Mouse (Mus musculus) hindbrain, embryonic 13.5 days (tissue): ENCODE measurements around the gene Tspear. TPM values are rescaled to one million over a fixed set of nuclear protein-coding genes. Genes with fewer than 3 reads are reported as not detected.
A peak's percentile ranks its signal among the peaks of the same experiment; 100 is the strongest.

Source experiments
- microRNA counts: library from miRNA; unstranded; fragments of <30 nt; microRNA quantifications from one replicate; lab custom pipeline; 2016
- microRNA-seq: library from miRNA; unstranded; fragments of <30 nt; microRNA quantifications from one replicate; pipeline ENCODE4, GENCODE M21; 2016
- polyA plus RNA-seq: library from polyadenylated mRNA; unstranded; fragments of >200 nt; fragmentation: Nextera tagmentation; extraction: Ambion mirVana; gene quantifications from 2 replicates; pipeline ENCODE4 v1.2.1, GENCODE M21; 2015

Tspear gene
- polyA plus RNA-seq, 1 experiment from 2014 or later, result 0.82 TPM

MicroRNA genes within 50 kb of the gene (microRNA counts, 519-probe panel; counts per million panel counts)
- microRNA mmu-miR-1930 (lab: Ali Mortazavi, UCI), result 51.3 counts per million

Small RNAs within 50 kb of the gene (microRNA-seq; reads per million reads assigned to microRNA genes)
- 10.2 reads per million, percentile 24 among the genes with 10 or more reads in this experiment for gene Mir1930

Other genes starting within 250 kb of the Tspear start
- gene Fam207a, start 170.8 kb upstream of the Tspear start, polyA plus RNA-seq, result 41.2 and 41.8 TPM in 2 replicates
- gene Itgb2, start 156.3 kb upstream of the Tspear start, polyA plus RNA-seq, result 0.67 and 0.90 TPM in 2 replicates
- gene Pttg1ip, start 104.8 kb upstream of the Tspear start, polyA plus RNA-seq, result 69.0 and 71.9 TPM in 2 replicates
- 271 and 274 TPM in 2 replicates for gene Sumo3, start 80.5 kb upstream of the Tspear start, polyA plus RNA-seq
- gene Gm49325, start 80.4 kb upstream of the Tspear start, polyA plus RNA-seq, result 2.1 and 3.4 TPM in 2 replicates
- gene Ube2g2, start 64.3 kb upstream of the Tspear start, polyA plus RNA-seq, result 94.5 and 95.0 TPM in 2 replicates
- not detected in 2 replicates for gene Gm19402, start 4.2 kb downstream of the Tspear start, polyA plus RNA-seq
- gene Gm9508, start 10.7 kb downstream of the Tspear start, polyA plus RNA-seq, result not detected in 2 replicates
- not detected in 2 replicates for gene Gm10272, start 20.1 kb downstream of the Tspear start, polyA plus RNA-seq
- gene Gm10024, start 24.9 kb downstream of the Tspear start, polyA plus RNA-seq, result not detected in 2 replicates
- not detected in 2 replicates for gene Gm10142, start 29.2 kb downstream of the Tspear start, polyA plus RNA-seq
- gene Krtap12-1, start 34.0 kb downstream of the Tspear start, polyA plus RNA-seq, result not detected in 2 replicates
- not detected in 2 replicates for gene Gm10100, start 39.9 kb downstream of the Tspear start, polyA plus RNA-seq
- gene Gm18596, start 56.1 kb downstream of the Tspear start, polyA plus RNA-seq, result not detected in 2 replicates
- not detected in 2 replicates for gene Gm9736, start 64.8 kb downstream of the Tspear start, polyA plus RNA-seq
- gene Gm3233, start 73.1 kb downstream of the Tspear start, polyA plus RNA-seq, result not detected in 2 replicates
- gene Gm3238, start 84.8 kb downstream of the Tspear start, polyA plus RNA-seq, result not detected in 2 replicates
- gene Gm7138, start 90.4 kb downstream of the Tspear start, polyA plus RNA-seq, result not detected in 2 replicates
- gene Gm3250, start 96.0 kb downstream of the Tspear start, polyA plus RNA-seq, result not detected in 2 replicates
- not detected in 2 replicates for gene Gm7137, start 101.6 kb downstream of the Tspear start, polyA plus RNA-seq
- gene Gm9639, start 108.5 kb downstream of the Tspear start, polyA plus RNA-seq, result not detected in 2 replicates
- gene Gm19668, start 112.6 kb downstream of the Tspear start, polyA plus RNA-seq, result not detected in 2 replicates
- gene Gm9507, start 125.3 kb downstream of the Tspear start, polyA plus RNA-seq, result not detected in 2 replicates
- not detected in 2 replicates for gene Gm2696, start 128.1 kb downstream of the Tspear start, polyA plus RNA-seq
- gene Krtap10-4, start 140.5 kb downstream of the Tspear start, polyA plus RNA-seq, result not detected in 2 replicates
- gene Krtap10-10, start 149.4 kb downstream of the Tspear start, polyA plus RNA-seq, result not detected in 2 replicates
- gene Gm36176, start 160.2 kb downstream of the Tspear start, polyA plus RNA-seq, result not detected in 2 replicates
- gene Gm10318, start 166.3 kb downstream of the Tspear start, polyA plus RNA-seq, result not detected in 2 replicates
- gene Gm3285, start 175.4 kb downstream of the Tspear start, polyA plus RNA-seq, result not detected in 2 replicates
- gene Lrrc3, start 216.0 kb downstream of the Tspear start, polyA plus RNA-seq, result 12.5 and 14.0 TPM in 2 replicates